Mouse (Mus musculus) small intestine, adult 2 months (tissue): Measurements from ENCODE around the gene Sult1c1.

ENCODE experiments used
- CTCF ChIP-seq: fragments of 200-500 bp; IDR thresholded peaks from 2 replicates; pipeline ENCODE4 v1.5.1; 2012; ENCODE audit warnings: low read depth, mild to moderate bottlenecking, control low read depth, inconsistent platforms, low read length, moderate library complexity, mixed read lengths; ENCODE audit not compliant: insufficient replicate concordance, insufficient read length; ENCODE audit errors: extremely low read depth
- POLR2A ChIP-seq: fragments of 200-500 bp; IDR thresholded peaks from 2 replicates; pipeline ENCODE4 v1.6.1; 2012; ENCODE audit warnings: low read depth, mild to moderate bottlenecking, control low read depth, inconsistent platforms, low read length, moderate library complexity

DNA sequence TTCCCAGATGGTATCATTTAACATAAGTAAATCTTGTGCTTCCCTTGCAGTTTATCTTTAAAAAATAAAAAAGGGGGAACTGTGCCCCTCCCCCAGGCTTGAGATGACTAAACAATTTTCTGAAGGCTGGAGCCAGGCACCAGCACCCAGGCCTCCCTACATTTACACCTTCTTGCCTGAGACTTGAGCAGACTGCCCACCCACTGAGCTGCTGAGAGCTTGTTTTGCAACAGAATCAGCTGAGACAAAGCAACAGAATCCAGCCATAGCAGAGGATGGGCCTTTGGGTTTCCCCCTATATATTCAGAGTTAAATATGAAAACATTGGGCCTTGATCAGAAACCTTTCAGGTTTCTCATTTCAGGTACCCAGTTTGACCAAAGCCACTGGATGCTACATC lies 20.7 kb upstream of the Sult1c1 start:
- no peak for TF ChIP-seq CTCF
- no peak for TF ChIP-seq POLR2A
